Mouse (Mus musculus): Measurements from ENCODE around the gene Nedd1.

GRCm38 (mm10) chr10:92721771-92722619 lies at the start of gene Nedd1:
- TF ChIP-seq CTCF (IDR thresholded peaks at IDR 0.05) (no peak), EP300 (IDR thresholded peaks at IDR 0.05) (0 out of 2 replicates have a peak, but pooled peaks have one; percentile 7)
